Mouse (Mus musculus) left cerebral cortex, postnatal 4 days (tissue): ENCODE data around the gene Jchain. TPM values are rescaled to one million over a fixed set of nuclear protein-coding genes. Genes with fewer than 3 reads are reported as not detected.

Experiments
- DNase-seq: peaks from one replicate; pipeline ENCODE4 v3.0.0-alpha.2; 2022
- intact Hi-C: fragments of 180-260 bp; cut with DNase I; formaldehyde crosslinking; loops from one replicate; pipeline ENCODE4 v1.15.1; 2025
- total RNA-seq, 2 experiments: library from RNA; stranded (reverse); gene quantifications; 2 replicates each; pipeline ENCODE4 v1.2.3; 2021

Jchain gene
- total RNA-seq, 2 experiments from 2014 or later = 0.30 to 0.52 TPM

DNA sequence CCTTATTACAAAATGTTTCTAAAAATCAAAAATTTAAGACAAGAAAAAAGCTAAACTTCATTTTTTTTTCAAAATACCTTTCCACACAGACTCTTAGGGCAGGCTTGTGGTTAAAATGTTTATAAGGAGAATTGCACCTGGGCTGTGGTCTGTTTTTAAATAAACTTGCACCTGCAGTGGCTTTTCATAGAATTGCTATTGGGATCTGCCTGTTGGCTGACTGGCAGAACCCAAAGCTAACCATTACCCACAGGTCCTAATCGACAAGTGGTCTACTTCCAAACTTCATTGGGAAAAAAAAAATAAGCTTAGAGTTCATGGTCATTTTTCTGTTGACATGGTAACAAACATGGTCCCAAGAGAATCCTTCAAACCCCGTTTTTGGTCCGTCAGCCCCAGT lies 7.0 kb upstream of the Jchain start:
- DNase-seq = no peak
- intact Hi-C loops = no loop called here

GRCm38 (mm10) chr5:88530908-88531307 lies 3.2 kb upstream of the Jchain start:
- no peak for DNase-seq
- intact Hi-C loops = no loop called here

- peak; percentile 11 for DNase-seq
Observed at GRCm38 (mm10) chr5:88519232-88519631, 8.5 kb downstream of the Jchain start.

DNA sequence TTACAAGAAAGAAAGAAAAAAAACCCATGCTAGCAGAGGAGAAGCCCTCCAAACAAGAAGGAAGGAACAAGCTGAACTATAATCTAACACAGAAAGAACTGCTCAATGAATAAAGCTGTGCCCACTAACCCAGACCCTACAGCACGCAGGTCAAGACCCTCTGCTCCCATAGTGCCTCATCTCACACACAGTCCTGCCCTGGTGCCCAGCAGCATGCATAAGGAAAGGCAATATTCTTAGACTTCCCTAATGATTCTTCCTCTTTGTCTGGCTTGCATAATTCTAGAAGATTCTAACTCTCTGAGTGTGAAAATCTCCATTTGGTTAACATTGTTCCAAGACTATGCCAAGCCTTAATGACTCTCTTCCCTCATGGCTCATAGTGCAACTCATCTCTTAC lies 18.7 kb downstream of the Jchain start:
- intact Hi-C loops = no loop called here

More at GRCm38 (mm10) chr5:88519232-88519631, 8.5 kb downstream of the Jchain start:
- intact Hi-C loops = no loop called here

DNA sequence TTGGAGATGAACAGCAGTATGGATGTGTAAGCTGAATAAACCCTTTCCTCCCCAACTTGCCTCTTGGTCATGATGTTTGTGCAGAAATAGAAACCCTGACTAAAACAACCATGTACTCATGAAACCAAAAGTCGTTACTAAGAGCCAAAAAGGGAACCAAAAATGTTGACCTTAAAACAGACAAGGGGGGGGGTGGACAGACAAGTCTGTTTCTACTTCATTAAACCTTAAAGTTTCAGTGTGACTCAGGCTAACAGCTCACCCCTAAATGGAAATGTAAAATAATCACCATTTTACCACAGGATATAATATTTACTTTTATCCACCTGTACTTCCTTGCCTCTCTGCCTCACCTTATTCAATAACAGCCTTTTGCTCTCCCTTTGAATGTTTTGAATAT lies 19.1 kb downstream of the Jchain start:
- intact Hi-C loops = no loop called here

More for the DNA sequence above, 18.7 kb downstream of the Jchain start:
- DNase-seq = no peak

DNA sequence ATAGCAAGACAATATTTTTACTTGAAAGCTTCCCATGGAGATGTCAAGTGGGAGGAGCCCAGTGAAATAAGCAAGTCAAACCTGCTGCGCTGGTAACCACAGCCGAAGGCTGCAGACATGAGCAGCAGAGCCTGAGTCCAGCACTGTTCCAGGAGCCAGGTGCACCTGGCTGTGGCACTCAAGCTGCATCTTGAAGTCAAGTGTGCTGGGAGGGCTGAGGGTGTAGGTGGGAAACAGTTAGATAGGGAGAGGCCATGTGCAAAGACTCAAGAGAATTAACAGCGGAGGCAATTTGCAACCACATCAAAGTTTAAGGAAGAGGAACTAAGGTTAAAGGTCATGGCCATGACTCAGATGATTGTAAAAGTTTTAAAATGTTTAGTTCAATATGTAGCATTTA lies 27.9 kb downstream of the Jchain start:
- intact Hi-C loops = no loop called here
- DNase-seq = no peak

More for the DNA sequence above, 19.1 kb downstream of the Jchain start:
- DNase-seq = no peak

- DNase-seq = no peak
- intact Hi-C loops = no loop called here
Observed at GRCm38 (mm10) chr5:88491111-88491510, 36.6 kb downstream of the Jchain start.

DNA sequence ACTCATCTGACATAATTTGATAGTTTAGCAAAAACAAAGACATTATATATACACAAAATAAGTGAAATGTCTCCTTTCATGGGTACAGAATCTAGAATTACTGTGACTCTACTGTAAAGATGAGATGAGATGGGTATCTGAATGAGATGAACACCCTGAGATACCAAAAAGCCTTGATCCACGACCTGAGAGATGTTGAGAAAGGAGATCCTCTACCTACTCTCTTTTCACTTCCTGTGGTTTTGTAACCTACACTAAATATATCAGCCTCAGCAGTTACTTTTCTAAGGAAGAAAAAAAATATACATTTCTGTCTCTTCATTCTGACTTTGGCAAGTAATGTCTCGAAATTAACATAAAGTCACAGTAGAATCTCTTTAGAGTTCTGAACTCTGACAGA lies 38.7 kb downstream of the Jchain start:
- intact Hi-C loops = no loop called here
- no peak for DNase-seq

GRCm38 (mm10) chr5:88487675-88488074 lies 40.0 kb downstream of the Jchain start, which contains the start of gene Enam:
Gene Enam, plus strand, starts transcription at chr5:88487975.
- intact Hi-C loops = no loop called here
- no peak for DNase-seq

Other genes starting within 250 kb of the Jchain start
- gene Prol1, start 210.6 kb downstream of the Jchain start, total RNA-seq = not detected
- not detected for gene Amtn, start 151.8 kb downstream of the Jchain start, total RNA-seq
- not detected for gene Ambn, start 71.9 kb downstream of the Jchain start, total RNA-seq
- gene Enam, start 39.9 kb downstream of the Jchain start, total RNA-seq = not detected
- gene Utp3, start 26.6 kb upstream of the Jchain start, total RNA-seq = 10 to 100 TPM; 29.2 to 29.7 TPM
- gene Rufy3, start 37.1 kb upstream of the Jchain start, total RNA-seq = 100 to 1,000 TPM; 284 to 286 TPM
- 10 to 100 TPM; 63.4 to 66.7 TPM for gene Grsf1, start 148.3 kb upstream of the Jchain start, total RNA-seq
- 10 to 100 TPM; 30.8 to 31.1 TPM for gene Mob1b, start 193.0 kb upstream of the Jchain start, total RNA-seq
- 10 to 100 TPM; 20.1 to 23.3 TPM for gene Dck, start 237.1 kb upstream of the Jchain start, total RNA-seq